Mouse (Mus musculus): Measurements from ENCODE around the gene Fancc.

GRCm38 (mm10) chr13:63244425-63244824 lies 252.7 kb downstream of the Fancc start:
- TF ChIP-seq CTCF (conservative IDR thresholded peaks at IDR 0.05; ENCODE audit: low read length) (no peak), POU5F1 (IDR thresholded peaks at IDR 0.05; ENCODE audit: borderline replicate concordance, low read length) (no peak), NANOG (IDR thresholded peaks at IDR 0.05; ENCODE audit: borderline replicate concordance, low read length) (no peak)
